Mouse (Mus musculus): ENCODE results near the gene Cfap45.

DNA sequence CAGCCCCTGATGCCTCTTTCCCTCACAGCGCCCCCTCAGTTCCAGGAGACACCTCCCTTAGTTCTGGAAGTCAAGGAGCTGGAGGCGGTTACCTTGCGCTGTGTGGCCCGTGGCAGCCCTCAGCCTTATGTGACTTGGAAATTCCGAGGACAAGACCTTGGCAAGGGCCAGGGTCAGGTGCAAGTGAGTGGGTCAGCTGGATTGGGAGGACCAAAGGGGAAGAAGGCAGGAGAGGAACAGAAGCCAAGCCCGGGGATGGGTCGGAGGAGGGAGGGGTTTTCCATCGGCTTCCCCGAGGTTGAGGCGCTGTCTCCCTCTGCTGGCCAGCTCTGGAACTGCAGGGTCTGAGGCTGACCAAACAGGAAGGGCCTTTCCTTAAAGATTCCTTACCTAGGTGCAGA lies 30.3 kb upstream of the Cfap45 start:
- TF ChIP-seq CTCF (IDR thresholded peaks at IDR 0.05; ENCODE audit: control insufficient read depth, insufficient read depth, insufficient read length): peak; percentile 70
- no peak for TF ChIP-seq CEBPB (IDR thresholded peaks at IDR 0.05; ENCODE audit: low read depth)
- no peak for TF ChIP-seq USF1 (IDR thresholded peaks at IDR 0.05; ENCODE audit: low read depth)

Measured in C2C12 (cell line).